Mouse (Mus musculus) E14TG2a.4 (cell line): ENCODE data around the gene Coil.

Experiments used
- H3K27me3 ChIP-seq: 2 replicates; pipeline ENCODE4 v1.6.1; 2014; ENCODE audit warnings: low read length, control low read depth; ENCODE audit not compliant: insufficient read depth
- H3K36me3 ChIP-seq: 2 replicates; pipeline ENCODE4 v1.6.1; 2014; ENCODE audit warnings: low read length, control low read depth; ENCODE audit not compliant: insufficient read depth
- H3K4me1 ChIP-seq: replicated peaks from 2 replicates; pipeline ENCODE4 v1.6.1; 2014; ENCODE audit warnings: low read depth, low read length, control low read depth
- H3K4me3 ChIP-seq: replicated peaks from 2 replicates; pipeline ENCODE4 v1.5.1; 2014; ENCODE audit warnings: mild to moderate bottlenecking, low read length
- H3K9me3 ChIP-seq: 2 replicates; pipeline ENCODE4 v1.6.1; 2014; ENCODE audit warnings: low read length, control low read depth
- CTCF ChIP-seq: conservative IDR thresholded peaks from 2 replicates; pipeline ENCODE4 v1.5.1; 2014; ENCODE audit warnings: low read length
- NANOG ChIP-seq: IDR thresholded peaks from 2 replicates; pipeline ENCODE4 v1.6.1; 2014; ENCODE audit warnings: borderline replicate concordance, low read length, mixed read lengths
- POU5F1 ChIP-seq: IDR thresholded peaks from 2 replicates; pipeline ENCODE4 v1.6.1; 2014; ENCODE audit warnings: low read length, borderline replicate concordance

The Coil gene

DNA sequence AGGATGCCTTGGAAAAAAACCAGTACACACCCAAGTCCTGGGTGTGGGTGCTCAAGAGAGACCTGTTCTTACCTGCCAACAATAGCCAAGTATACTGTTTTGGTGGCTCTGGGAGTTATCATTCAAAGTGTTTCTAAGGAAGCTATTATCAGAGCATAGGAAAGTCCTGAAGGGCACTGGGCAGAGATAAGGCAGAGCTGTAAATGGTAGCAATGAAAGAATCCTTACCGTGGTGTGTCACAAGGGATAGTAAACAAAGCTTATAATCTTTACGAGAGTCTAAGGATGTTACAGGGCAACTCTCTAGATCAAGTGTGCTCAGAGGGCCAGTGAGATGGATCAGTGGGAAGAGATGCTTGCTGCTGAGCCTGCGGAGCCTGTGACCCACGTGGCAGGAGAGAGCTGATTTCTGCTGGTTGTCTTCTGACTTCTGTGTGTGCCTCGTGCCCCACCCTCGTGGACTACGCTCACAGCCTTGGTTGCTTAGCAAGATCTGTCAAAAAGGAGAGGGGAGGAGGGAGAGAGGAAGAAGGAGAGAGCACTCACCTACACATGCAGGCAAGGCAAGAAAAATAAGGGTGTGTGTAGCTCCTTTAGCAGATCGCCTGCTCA is 52.2 kb downstream of the Coil start:
- H3K9me3 ChIP-seq, result no peaks in the 10 kb centered on the region
- no peaks in the 10 kb centered on the region for H3K27me3 ChIP-seq
- peaks cover 39% of the 10 kb centered on the region for H3K36me3 ChIP-seq
- H3K4me3 ChIP-seq, result peak overlapping the region; percentile 5; the same call in 1 of the 2 replicates
- peaks cover 86% of the 10 kb centered on the region for H3K4me1 ChIP-seq
- TF ChIP-seq CTCF, result no peak
- TF ChIP-seq NANOG, result no peak
- no peak for TF ChIP-seq POU5F1

DNA sequence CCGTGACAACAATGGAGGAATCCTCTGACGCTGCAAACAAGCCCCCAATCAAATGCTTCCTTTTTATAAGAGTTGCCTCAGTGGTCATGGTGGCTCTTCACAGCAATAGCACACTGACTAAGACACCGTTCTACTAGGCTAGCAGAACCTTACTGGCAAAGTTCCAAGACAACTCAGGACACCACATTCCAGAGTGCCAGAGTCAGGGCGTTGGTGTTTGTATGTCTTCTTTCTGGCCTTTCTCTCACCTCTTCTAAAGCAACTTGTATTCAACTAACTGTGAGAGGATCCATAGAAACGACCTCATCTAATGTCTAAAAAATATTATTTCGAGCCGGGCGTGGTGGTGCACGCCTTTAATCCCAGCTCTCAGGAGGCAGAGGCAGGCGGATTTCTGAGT is 53.4 kb downstream of the Coil start:
- H3K4me3 ChIP-seq, result no peak overlapping the region
- no peak for TF ChIP-seq POU5F1
- TF ChIP-seq NANOG, result no peak
- TF ChIP-seq CTCF, result no peak
- H3K4me1 ChIP-seq, result peaks cover 82% of the 10 kb centered on the region
- no peaks in the 10 kb centered on the region for H3K9me3 ChIP-seq
- no peaks in the 10 kb centered on the region for H3K27me3 ChIP-seq
- peaks cover 27% of the 10 kb centered on the region for H3K36me3 ChIP-seq

GRCm38 (mm10) chr11:89024181-89024881 is 54.3 kb downstream of the Coil start:
- Histone ChIP-seq H3K9me3 (no peaks in the 10 kb centered on the region), H3K4me3 (no peak overlapping the region), H3K36me3 (peaks cover 18% of the 10 kb centered on the region), H3K4me1 (peaks cover 82% of the 10 kb centered on the region), H3K27me3 (no peaks in the 10 kb centered on the region)
- TF ChIP-seq POU5F1 (no peak), CTCF (no peak), NANOG (no peak)

DNA sequence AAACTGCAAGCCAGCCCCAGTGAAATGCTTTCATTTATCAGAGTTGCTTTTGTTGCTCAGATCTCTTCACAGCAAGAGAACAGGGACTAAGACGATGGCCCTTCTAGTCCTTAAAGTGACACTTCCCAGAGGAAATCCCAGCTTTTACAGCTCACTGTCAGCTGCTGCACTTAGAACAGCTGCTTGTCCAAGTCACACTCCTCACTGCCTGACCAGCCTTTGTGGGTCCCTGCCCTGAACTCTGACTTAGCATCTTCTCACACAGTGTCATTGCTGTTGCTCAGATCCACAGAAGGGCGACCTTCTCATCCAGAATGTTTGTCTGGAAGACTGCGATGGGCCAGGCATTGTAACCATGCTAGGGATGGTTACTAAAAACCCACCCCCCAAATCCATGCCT is 55.6 kb downstream of the Coil start:
- Histone ChIP-seq H3K9me3 (no peaks in the 10 kb centered on the region), H3K27me3 (no peaks in the 10 kb centered on the region), H3K4me3 (no peak overlapping the region), H3K36me3 (peaks cover 8% of the 10 kb centered on the region; the same call in 1 of the 2 replicates), H3K4me1 (peaks cover 81% of the 10 kb centered on the region)
- TF ChIP-seq POU5F1 (no peak), CTCF (no peak), NANOG (no peak)

GRCm38 (mm10) chr11:89026117-89026516 is 56.1 kb downstream of the Coil start:
- Histone ChIP-seq H3K4me3 (no peak overlapping the region), H3K4me1 (peaks cover 80% of the 10 kb centered on the region)
- TF ChIP-seq CTCF (no peak), NANOG (no peak), POU5F1 (no peak)

DNA sequence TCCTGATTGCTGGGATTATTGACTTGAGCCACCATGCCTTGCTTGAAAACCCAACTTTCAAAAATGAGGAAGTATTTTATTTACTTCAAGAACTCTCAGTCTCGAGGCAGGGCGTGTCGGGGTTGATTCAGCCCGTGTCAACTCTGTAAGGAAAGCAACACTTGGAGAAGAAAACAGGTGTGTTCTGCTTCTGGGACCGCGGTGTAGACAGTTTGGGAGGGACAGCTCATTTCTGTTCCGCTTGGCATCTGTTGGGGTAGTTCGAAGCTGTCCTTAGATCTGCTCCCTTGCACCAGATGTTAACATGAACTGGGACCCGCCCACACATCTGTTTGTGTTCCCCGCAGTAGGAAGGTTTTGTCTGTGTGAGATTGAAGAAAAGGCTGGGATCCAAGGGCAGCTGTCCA is 57.9 kb downstream of the Coil start:
- Histone ChIP-seq H3K36me3 (no peaks in the 10 kb centered on the region), H3K27me3 (no peaks in the 10 kb centered on the region), H3K9me3 (no peaks in the 10 kb centered on the region), H3K4me1 (peaks cover 74% of the 10 kb centered on the region), H3K4me3 (peak overlapping the region; percentile 37)
- TF ChIP-seq POU5F1, result no peak
- TF ChIP-seq CTCF, result no peak

More at GRCm38 (mm10) chr11:89026117-89026516, 56.1 kb downstream of the Coil start:
- no peaks in the 10 kb centered on the region for H3K27me3 ChIP-seq
- H3K9me3 ChIP-seq, result no peaks in the 10 kb centered on the region
- peaks cover 2% of the 10 kb centered on the region; the same call in 1 of the 2 replicates for H3K36me3 ChIP-seq

DNA sequence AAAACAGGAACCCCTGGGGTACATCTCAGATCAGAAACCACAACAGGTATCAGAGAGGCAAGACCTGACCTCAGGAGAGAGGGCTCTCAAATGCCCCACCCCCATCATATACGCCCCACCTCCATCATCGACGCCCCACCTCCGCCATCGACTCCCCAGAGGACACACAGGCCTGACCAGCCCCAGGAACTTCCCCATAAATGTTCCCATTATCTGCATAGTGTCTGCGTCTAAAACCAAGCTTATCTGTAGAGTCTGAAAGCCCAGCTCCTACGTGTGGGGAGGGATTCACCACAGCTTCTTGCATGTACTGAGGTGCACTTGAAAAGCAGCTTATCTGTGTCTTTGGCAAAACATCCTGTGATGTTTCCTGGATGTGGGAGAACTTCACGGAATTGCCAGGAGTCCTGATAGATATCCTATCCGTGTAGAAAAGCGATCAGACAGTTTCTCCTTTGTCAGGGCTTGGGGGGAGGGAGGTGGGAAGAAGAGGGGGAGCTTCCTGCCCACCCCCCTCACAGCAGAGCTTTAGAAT is 58.9 kb downstream of the Coil start:
- no peaks in the 10 kb centered on the region for H3K27me3 ChIP-seq
- H3K4me1 ChIP-seq, result peaks cover 68% of the 10 kb centered on the region
- TF ChIP-seq CTCF (no peak), NANOG (no peak), POU5F1 (no peak)
- peaks cover 4% of the 10 kb centered on the region for H3K36me3 ChIP-seq
- H3K9me3 ChIP-seq, result no peaks in the 10 kb centered on the region
- H3K4me3 ChIP-seq, result no peak overlapping the region

DNA sequence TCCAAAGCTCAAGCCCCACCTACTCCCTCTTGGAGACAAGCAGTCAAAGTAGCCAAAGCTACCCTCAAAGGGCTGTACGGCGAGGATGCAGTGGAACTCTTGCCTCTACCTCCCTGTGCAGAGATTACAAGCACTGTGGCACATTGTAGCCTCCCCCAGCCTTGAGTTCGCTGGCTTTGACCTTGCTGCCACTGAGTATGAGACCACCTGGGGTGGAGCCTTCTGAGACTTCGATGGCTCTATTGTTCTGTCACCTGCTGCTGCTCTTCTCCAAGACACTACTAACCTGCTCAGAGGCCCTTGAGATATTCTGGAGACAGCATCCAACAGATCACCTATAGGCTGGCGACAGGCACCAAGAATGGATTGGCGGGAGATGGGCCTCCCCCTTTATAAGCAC is 60.5 kb downstream of the Coil start:
- no peaks in the 10 kb centered on the region for H3K9me3 ChIP-seq
- no peaks in the 10 kb centered on the region for H3K27me3 ChIP-seq
- no peak overlapping the region for H3K4me3 ChIP-seq
- peaks cover 13% of the 10 kb centered on the region for H3K36me3 ChIP-seq
- peaks cover 61% of the 10 kb centered on the region for H3K4me1 ChIP-seq
- TF ChIP-seq POU5F1, result no peak
- TF ChIP-seq NANOG, result no peak
- no peak for TF ChIP-seq CTCF

DNA sequence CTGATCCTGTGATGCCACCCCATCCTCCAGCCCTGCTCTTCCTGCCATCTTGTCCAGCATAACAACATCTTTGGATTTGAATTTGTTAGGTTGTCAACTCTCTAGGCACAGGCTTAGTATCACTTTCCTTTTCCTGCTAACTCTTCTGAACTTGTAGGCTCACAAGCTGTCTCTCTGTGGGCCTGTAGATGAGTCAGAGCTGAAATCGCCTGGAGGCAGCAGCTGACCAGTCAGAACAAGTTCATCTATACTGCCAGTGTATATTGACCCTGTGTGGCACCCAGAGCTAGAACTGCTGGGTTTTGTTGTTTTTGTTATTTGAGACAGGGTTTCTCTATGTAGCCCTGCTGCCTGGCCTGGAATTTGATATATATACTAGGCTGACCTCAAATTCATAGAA is 61.1 kb downstream of the Coil start:
- TF ChIP-seq POU5F1 (no peak), CTCF (no peak), NANOG (no peak)

More for the DNA sequence above, 61.1 kb downstream of the Coil start:
- H3K27me3 ChIP-seq, result no peaks in the 10 kb centered on the region
- H3K4me1 ChIP-seq, result peaks cover 57% of the 10 kb centered on the region
- no peak overlapping the region for H3K4me3 ChIP-seq
- H3K36me3 ChIP-seq, result peaks cover 19% of the 10 kb centered on the region
- no peaks in the 10 kb centered on the region for H3K9me3 ChIP-seq
